Mouse (Mus musculus): ENCODE data around the gene Prkcb.
"Not testable (repeated sequence)": the region's sequence is repeated elsewhere in the genome, so short reads cannot be mapped to it uniquely, and the experiment has no call there.

The Prkcb gene

DNA sequence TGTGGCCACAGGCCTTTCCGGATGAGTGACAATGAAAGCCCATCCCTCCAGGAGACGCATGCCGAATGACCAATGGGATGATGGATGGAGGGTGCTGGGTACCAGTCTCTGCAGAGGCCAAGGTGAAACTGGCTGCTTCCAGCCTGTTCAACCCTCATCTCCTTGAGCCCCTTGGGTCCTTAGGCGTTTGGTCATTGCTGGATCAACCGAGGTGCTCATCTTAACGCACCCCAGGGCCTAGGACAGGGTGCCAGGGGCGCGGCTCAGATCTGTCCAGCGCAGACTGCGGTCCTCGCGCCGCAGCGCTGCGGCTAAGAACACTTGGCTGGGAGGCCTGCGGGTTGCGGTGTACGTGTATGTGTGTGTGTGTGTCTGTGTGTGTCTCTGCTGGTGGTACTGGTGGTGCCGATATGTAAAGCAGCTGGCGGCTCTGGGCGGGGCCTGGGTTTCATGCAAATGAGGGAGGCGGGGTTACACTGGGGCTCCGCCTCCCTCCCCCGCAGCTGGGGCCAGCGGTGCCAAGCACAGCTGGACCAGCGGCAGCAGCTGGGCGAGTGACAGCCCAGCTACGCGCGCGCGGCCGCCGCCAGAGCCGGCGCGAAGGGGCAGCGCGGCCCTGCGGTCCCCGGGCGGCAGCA lies at the start of gene Prkcb:
Gene Prkcb (plus strand): TSS at position 147 of the 638 bp plus-strand sequence.
- DNase-seq: peak; percentile 4

DNA sequence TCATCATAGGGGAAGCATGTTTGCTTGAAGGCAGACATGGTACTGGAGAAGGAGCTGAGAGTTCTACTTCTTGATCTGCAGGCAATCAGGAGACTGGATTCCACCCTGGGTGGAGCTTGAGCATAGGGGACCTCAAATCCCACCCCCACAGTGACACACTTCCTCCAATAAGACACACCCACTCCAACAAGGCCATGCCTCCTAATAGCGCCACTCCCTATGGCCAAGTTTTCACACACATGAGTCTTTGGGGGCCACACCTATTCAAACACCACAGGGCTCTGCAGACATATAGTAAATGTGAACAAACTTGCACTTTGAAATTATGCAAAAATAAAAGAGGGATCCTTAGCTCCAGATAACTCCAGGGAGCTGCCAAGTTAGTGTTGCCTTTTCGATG lies 49.6 kb upstream of the Prkcb start:
- DNase-seq: no peak

DNA sequence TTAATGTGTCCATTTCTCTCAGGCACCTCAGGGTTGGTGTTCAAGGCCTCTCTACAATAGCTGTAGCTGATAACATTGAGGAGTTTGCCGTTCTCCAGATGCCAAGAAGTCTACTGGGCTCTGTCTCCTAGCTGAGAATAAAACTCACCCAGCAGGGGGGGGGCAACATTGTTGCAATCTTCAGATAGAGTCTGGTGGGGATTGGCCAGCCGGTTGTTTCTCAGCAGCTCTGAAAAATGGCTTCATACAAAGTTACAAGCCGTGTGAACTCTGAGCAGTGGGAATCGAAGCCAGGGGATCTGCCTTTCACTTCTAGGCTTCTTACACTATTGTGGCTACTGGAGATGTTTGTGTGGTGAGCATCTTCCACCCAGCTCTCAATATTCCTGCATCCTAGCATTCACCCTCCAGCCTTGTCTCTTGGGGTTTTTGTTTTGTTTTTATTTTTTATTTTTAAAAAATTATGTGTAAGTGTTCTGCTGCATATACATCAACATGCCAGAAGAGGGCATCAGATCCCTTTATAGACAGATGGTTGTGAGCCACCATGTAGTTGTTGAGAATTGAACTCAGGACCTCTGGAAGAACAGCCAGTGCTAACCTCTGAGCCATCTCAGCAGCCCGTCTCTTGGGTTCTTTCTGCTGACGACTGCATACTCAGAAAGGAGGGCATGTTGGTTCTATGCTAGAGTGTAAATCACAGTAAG lies 48.0 kb upstream of the Prkcb start:
- DNase-seq: no peak

DNA sequence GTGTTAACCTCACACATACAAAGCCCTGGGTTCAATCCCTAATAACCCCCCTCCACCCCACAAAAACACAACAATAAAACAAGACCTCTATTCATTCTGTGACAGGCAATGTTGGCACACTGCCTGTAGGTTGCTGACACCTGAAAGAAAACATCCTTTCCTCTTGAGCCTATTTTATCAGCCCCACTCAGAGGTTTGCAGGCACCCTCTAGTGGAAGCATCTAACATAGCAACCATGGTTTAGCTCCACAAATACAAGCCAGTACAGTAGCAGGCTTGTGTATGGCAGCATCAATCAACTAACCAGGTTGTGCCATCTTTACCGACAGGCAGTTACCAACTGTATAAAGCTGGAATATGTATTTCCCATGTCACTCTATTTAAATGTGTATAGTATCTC lies 46.3 kb upstream of the Prkcb start:
- DNase-seq: peak; percentile 13

DNA sequence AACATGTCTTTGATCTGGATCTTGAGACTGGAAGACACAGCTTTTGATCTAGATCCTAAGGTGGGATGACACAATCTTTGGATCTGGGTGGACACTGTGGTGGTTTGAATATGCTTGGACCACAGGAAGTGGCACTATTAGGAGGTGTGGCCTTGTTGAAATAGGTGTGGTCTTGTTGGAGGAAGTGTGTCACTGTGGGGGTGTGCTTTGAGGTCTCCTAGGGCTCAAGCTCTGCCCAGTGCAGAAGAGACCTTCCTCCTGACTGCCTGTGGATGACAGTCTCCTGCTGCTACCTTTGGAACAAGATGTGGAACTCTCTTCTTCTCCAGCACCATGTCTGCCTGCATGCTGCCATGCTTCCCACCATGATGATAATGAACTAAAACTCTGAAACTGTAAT lies 45.8 kb upstream of the Prkcb start:
- not testable (repeated sequence) for DNase-seq

DNA sequence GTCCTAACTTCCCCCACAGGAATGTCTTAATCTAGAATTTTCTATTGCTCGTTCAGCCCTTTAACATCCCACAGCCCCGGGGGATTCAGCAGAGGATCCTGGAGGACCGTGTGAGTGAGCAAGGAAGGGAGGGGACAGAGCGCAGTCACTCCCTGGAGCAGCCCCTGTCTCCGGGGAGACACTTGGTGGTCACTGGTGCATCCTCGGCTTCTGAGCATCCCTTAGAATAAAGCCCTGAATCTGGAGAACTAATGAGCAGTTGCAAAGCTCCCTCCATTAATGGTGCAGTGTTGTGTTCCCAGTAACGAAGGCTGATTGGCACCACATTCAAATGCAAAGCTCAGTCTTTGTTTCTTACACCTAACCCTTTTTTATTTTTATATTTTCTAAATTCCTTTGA lies 44.4 kb upstream of the Prkcb start:
- no peak for DNase-seq

DNA sequence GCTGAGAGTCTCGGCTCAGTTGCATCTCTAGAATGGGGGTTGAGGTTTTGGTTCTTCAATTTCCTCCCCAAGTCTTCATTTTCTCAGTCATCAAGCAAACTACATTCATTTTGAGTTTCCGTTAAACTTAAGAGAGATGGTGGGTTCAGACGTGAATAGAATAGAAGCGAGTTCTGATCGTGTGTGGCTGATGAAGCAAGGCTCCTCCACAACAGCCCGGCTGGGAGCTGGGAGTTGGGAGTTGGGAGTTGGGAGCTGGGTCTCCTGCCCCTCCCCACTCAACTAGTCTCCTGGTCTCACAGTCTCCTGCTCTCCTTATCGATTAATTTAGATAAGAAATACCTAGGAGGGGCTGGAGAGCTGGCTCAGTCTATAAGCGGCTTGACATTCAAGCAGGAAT lies 44.0 kb upstream of the Prkcb start:
- no peak for DNase-seq

DNA sequence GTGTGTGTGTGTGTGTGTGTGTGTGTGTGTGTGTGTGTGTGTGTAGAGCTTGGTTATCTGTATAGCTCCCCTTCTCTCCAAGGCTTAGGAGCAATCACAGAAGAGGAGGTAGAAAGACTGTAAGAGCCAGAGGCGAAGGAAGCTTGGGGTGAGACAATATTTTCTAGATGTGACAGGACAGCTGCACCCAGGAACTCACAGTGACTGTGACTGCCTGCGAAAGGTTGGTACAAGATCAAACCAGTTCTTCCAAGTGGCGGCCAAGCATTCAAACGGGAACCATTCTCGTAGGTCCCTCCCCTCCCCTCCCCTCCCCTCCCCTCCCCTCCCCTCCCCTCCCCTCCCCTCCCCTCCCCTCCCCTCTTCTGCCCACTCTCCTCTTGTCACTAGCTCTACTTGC lies 42.6 kb upstream of the Prkcb start:
- no peak for DNase-seq

DNA sequence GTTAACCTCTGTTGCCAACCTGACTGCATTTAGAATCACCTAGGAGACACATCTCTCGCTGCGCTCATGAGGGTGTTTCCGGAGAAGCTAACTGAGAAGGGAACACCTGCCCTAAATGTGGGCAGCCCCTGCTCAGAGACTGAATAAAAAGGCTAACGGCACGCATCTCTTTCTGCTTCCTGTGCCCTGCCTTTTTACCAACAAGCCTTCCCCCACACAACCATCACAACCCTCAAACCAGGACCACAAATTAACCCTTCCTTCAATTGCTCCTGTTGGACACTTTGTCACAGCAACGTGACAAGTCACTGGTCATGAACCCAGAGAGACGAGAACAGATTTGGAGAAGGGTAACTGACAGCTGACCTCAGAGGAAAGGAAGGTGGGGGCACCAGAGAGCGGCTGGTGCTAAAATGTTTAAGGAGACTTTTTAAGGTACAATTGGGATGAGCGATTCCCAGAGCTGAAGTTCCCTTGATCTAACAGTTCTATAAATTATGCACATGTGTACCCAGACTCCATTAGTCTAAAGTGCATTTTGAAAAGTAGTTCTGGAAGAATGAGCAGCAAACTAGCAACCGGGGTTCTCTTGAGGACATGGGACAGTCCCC lies 41.2 kb upstream of the Prkcb start:
- DNase-seq: no peak

DNA sequence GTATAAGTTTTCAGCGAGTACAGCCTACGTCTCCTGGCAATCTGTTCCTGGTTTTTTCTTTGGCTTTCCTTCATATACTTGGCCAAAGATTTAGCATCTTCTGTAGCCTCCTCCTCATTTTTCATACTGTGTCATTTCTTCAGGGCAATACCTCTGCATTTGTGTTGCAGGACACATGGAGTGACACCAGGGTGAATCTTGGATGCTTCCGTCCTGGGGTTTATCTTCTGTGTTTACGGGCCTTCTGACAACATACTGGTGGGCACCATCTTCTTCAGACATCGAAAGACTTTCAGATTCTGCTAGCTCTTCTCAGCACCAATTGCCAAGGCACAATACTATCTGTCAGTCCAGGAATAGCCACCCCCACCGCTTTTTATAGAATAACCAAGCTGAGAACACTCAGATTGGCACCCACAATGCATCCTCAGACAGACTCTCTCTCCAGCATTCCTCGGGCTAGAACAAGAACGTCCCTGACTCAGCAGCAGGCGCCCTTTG lies 39.2 kb upstream of the Prkcb start:
- DNase-seq: no peak

DNA sequence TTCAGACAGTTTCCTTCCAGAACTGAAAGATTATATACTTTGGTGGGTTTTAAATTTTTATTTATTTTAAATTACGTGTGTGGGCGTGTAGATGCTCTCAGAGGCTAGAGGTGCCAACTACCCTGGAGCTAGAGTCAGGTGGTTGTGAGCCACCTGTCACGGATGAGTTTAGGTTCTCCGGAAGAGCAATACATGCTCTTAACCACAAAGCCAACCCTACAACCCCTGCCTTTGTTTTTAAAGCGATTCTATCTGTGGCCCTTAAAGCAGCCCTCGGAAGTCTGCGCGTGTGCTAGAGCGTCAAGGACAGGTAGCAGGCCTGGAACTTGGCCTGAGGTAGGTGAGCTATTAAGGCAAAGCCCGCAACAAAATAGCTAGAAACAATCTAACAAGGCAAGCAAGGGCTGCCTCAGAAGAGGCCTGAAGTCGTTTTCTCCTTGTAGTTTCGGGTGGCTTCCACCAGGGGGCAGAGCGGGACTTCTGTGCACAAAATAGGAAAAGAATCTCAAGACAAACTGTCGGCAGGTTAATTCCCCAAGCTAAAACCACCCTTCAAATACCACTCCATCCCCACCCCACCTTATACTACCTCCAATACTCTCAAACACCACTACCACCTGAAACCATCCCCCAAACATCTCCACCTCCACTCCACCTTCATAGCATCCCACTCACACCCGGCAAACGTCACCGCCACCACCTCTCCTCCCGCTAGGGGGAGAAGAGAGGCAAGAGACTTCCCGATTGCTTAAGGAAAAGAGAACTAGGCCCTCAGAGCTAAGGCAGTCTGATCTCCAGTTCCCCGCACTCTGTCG lies 37.1 kb upstream of the Prkcb start:
- DNase-seq: peak; percentile 48

DNA sequence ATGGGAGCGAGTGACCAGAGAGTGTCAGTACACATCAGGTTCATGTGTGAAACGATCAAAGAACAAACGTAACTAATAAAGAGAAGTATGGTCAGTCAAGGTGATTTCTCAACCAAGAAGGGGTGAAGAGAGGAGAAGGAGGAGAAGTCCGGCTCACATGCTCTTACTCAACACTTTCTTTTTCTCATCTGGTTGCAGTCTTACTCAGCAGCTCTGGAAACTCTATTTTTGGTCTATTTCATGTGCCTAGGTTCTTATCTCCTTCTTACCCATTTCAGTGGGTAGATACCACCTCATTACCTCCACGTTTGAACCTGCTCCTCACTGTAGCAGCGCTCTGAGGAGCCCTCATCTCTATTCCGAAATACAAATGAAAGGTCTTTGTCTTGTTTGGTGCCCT lies 31.8 kb upstream of the Prkcb start:
- no peak for DNase-seq

DNA sequence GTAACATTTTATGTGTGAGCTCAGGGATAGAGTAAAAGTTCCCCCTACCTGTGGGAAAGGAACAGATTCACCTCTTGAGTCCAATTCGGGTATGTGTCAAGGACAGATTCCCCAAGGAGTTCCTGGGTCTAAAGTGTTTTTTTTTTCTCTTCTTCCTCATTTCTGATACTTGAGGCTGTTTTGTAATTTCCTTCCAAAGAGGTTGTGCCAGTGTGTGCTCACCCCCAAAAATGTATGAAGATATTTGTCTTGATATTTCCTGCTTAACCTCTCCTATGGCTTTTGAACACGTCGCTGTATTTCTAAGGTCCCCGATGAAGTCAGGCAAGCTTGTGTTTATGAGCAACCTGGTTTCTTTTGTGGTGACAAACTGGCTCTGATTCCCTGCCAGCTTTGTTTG lies 30.0 kb upstream of the Prkcb start:
- no peak for DNase-seq

DNA sequence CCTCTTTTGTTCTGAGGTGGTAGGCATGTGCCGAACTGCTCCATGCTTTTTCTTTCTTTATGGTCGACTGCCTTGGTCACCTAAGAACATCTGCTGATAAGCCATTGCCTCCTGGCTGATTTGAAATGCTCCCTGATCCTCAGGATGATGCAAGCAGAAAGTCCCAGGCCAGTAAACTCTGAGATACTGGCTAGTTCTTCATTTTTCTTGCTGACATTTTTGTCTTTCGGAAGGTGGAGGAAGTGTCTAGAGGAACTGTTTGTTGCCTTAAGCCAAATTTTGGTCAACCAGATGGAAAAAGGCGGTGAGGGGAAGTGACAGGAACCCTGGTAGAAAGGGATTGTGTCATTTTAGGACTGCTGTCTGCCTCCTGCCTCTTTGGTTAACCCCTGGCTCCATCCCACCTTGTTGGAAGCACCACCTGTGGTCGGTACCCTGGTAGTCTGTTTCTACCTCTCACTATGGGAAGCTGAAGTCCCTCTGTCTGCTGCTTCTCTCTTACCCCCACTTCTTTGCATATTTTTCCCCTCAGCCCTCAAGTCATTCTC lies 28.4 kb upstream of the Prkcb start:
- DNase-seq: no peak

DNA sequence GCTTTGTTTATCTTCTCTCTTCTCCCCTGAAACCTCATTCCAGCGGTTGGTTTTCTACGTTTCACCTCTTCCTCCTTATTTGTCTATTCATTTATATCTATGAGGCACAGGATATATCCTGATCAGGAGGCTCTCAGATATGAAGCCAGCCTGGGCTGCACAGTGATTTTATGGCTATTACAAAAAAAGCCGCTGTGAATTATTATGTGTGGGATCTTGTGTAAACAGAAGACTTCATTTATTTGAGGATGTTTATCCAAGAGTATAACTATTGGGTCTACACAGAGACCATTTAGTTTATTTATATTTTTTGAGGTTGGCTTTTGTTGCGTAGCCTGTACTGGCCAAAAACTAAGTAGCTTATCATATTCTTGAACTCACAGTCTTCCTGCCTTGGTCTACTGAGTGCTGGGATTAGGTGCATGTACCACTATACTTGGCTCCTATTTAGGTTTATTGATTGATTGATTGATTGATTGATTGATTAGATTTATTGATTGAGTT lies 19.5 kb upstream of the Prkcb start:
- no peak for DNase-seq

DNA sequence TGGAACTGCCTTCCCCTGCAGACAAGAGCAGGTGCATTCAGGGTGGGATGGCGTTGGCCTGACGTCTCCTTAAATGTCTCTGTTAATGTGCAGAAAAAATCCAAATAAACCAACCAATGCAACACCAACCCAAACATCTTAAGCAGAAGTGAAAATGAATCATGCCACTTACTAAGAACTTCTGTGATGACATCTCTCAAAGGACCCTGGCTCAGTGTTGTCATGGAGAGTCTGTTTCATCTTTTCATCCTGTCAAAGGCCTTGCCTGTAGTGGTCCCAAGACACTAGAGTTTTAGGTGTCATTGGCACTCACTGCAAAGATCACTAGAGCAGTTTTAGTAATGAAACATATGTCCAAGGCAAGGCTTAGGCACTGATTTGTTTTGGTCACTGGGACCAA lies 16.2 kb upstream of the Prkcb start:
- no peak for DNase-seq

DNA sequence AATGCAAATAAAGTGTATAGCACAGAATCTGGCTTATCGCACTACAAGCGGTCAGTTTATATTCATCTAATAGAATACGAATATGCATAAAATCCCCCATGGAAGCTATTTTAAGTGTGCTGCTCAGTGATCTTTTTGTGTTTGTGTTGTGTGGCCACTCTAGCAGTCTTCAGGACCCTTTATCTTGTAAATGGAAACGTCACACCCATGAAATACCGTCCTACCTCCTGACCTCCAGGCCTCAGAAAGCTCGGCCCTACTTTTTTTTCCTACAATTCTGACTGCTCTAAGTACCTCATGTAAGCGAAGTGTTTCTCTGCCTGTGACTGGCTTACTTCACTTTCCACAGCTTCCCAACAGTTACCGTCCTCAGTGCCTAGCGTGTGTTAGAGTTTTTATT lies 9.0 kb upstream of the Prkcb start:
- no peak for DNase-seq

DNA sequence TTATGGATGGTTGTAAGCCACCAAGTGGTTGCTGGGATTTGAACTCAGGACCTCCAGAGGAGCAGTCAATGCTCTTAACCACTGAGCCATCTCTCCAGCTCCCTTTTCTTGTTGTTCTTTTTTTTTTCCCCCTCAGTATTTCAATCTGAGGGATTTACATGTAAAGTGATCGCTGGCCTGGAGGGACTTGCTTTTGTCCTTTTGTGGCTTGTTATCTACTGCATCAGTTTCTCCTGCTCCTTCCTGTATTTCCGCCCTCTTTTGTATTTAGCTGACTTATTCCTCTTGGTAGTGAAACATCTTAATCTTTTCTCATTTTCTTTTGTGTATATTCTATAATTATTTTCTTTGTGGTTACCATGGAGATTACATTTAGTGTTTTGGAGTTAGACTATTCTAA lies 8.2 kb upstream of the Prkcb start:
- no peak for DNase-seq

DNA sequence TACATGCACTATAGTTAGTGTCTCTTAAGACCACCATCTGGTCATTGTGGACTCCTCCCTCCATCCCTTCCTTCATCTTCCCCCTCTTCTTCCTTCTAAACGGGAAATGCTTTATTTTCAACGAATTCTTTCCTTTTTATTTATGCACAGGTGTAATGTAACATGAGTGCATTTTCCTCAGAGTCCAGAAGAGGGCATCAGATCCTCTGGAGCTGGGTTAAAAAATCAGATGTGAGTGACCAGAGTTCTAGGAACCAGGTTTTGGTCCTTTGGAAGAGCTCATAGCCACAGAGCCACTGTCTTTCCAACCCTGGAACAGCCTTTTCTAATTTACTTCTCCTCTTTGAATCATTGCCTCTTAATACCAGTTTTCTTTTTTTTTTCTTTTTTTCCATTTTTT lies 6.0 kb upstream of the Prkcb start:
- DNase-seq: no peak

DNA sequence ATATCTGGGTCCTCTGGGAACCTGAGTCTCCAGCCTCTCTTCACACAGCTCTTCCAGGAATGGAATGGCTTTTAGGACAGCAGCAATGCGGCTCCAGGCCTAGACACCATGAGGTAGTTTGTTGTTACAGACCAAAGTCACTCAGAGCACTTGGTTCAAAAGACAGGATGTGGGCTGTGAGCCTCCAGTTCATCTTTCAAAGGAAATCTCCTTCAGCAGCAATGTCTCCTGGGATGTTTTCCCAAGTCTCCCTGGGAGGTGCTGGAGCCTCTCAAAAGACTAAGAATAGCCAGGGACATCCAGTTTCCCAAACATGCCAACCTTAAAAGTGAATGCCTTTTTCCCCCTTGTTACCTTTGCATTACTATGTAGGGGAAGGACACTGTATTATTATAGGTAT lies 1.3 kb upstream of the Prkcb start:
- no peak for DNase-seq

DNA sequence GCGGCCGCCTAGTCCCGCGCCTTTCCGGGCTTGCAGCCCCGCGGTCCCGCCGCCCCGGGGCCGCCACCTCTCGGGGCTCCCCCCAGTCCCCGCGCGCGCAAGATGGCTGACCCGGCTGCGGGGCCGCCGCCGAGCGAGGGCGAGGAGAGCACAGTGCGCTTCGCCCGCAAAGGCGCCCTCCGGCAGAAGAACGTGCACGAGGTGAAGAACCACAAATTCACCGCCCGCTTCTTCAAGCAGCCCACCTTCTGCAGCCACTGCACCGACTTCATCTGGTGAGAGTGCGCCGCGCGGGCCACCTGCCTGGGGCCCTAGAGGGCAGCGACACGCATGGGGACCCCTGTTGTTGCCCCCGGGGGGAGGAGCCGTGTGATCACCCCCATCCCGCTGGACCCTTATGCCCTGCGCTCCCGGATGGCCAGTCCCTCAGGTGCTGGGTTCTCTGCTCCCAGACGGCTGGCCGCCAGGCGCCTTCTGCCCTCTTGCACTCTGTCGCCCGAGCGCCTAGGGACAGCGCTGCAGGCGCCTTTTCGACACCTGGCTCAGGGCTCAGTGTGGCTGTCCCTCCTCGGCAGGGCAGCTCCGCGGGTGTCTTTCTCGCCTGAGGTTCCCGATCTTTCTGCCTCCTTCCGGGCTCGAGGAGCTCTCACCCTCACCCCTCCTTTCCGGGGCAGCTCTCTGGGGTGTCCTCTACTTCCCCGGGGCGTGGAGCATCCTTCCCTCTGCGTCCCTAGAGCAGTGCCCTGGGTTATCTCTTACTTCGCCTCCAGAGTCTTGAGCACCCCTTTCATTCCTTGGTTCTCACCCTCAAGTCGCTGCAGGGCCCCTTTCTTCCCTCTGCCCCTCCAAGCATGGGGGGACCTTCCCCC lies 926 bp downstream of the Prkcb start:
- DNase-seq: no peak

DNA sequence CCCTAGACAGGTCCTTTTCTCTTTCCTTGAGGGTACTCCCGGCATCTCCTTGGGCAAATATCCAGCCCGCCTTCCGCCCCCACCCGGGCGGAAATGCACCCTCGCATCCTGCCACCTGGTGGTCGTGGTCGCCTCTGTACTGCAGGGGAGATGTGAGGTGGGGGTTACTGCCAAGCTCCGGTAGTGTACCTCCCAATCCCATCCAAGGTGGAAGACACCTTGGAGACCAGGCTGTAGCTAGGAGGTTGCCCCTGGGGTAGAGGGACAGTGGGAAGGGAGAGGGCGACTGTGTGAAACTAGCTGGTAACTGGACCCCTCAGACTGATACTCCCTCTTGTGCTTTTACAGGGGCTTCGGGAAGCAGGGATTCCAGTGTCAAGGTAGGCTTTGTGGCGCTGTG lies 1.6 kb downstream of the Prkcb start:
- no peak for DNase-seq
